Mouse (Mus musculus) kidney, postnatal 36 days (tissue): ENCODE data around the gene Gm44790.

Source experiments
- DNase-seq, 2 experiments: peaks; one replicate each; pipeline ENCODE4 v3.0.0; 2021 to 2022; ENCODE audit warnings: mixed read lengths in 2 of 2

The Gm44790 gene

DNA sequence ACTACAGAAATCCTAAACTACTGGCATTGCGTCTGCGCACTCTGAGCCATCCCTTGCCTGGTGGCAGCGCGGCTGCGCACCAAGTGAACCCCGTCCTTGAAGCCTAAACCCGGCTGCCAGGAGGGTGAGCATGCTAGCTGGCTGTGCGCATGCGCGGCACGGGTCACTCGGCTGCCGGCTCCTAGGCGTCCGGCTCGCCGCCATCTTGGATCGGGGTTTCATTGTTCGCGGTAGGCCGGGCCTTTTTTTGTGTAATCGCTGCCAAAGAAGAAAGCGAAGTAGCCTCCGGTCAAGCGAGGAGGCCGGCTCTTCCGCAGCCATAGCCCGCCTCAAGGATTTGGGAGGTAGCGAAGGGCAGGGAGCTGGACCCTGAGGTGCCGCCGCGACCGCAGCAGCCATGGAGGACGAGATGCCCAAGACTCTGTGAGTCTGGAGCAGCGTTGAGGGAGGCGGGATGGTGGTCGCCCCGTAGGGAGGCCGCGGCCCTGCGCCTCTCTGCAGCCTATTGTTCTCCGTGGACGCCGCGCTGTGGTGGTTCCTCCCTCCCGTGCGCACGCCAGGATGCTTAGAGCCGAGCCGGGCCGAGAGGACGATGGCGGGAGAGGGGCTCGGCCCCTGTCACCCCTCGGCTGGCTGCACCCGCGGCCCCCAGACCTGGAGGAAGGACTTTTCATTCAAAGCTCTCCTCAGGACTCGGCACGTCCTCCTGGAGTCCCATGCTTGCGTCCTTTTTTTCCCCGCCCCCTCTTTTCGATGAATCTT is 22.2 kb upstream of the Gm44790 start, which contains the start of gene Tia1:
Gene Tia1 (plus strand): TSS at position 120 of the 762 bp plus-strand sequence.
- DNase-seq, result peak; percentile 97 to 98

DNA sequence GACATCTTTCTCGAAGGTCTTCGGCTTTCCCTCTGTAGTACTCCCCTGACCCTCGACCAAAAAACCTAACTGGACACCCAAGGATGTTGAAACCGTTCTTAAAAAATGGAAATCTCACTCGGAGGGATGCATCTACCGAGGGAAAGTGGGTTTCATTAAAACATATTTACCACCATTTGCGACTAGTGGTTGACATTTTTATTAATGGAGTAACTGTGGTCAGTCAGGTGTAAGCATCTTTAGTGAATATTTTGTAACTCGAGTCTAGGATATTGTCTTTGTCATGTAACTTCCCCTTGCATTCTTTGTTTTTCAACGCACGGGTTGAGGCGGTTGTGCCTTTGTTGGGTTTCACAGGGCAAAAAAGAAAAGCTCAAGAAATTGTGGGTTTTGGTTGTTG is 21.5 kb upstream of the Gm44790 start:
- no peak for DNase-seq

DNA sequence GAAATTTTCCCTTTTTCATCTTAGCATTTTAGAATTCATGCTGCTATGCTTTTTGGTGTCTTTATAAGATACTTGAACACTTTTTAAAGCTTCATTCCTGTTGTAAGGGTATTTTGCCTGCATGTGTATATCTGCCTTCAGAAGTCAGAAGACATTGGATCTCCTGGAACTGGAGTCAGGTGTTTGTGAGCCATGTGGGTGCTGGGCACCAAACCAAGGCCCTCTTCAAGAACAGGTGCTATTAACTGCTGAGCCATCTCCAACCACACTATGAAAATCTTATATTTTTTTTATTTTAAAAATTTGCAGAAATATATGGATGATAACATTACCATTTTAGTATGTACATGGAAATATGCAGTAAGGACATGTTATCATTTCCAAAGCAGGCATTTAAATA is 20.2 kb upstream of the Gm44790 start:
- no peak for DNase-seq

DNA sequence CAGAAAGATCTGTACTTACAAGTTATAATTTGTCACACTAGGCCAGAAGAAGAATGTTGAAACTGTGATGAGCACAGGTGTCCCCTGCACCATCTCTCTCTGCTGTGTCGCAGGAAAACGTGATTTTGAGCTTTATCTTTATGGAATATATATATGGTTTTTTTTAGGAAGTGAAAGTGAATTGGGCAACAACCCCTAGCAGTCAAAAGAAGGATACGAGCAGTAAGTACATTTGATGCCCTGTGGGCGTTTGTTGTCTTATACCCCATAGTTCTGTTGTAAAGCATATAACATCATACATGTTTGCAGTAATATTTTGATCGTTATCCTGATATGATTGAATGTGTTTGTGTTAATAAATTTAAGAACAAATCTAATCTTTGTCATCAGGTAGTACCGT is 7.7 kb upstream of the Gm44790 start:
- no peak for DNase-seq

DNA sequence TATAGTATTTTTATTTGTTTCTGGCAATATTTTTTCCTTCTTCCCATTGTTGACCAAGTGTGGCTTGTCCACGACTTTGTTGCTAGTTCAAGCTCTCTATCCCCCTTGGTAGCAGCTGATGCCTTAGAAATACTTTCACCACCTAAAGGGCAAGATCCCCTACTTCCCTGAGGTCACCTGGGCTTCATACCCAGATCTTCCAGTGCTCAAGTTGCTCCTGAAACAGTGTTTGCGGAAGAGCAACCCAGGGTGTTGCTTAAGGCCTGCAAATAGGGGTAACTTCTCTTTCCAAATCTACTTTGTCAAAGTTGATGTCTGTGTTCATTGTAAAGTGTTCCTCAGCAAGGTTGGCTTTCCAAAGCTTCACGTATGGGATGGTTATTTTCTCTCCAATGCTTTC is 7.2 kb upstream of the Gm44790 start:
- DNase-seq, result no peak

DNA sequence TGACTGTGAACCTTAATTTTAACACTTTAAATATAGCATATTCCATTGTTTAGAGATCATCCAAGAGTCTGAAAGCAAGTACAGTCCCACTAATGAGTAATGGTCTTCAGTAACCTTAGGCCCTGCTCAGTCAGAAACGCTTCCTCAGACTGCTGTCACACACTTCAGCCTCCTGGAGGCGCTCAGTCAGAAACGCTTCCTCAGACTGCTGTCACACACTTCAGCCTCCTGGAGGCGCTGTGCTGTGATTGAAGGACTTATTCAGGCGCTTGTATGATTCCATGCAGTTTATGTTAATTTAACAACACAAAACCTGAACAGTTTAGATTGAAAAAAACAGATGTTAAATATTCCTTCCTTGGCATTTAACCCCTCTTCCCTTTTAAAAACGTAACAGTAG is 6.0 kb upstream of the Gm44790 start:
- no peak for DNase-seq

DNA sequence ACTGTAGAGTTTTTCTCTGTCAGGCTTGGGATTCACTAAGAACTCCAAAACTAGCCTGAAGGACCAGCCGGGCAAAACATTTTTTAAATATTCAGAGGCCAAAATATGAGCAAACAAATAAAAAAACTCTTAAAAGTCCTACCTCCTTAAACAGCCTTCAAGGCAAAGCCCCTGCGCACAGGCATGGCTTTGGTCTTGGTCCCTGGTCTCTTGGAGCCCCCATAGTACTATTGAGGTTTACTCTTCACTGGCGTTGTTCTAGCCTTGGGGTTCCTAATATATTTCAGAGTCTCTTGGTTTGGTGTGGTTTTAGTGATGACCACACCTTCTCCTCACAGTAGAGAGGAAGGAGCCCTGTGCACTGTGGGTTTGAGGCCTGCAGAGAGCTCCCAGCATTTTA is 5.1 kb downstream of the Gm44790 start:
- DNase-seq, result no peak

DNA sequence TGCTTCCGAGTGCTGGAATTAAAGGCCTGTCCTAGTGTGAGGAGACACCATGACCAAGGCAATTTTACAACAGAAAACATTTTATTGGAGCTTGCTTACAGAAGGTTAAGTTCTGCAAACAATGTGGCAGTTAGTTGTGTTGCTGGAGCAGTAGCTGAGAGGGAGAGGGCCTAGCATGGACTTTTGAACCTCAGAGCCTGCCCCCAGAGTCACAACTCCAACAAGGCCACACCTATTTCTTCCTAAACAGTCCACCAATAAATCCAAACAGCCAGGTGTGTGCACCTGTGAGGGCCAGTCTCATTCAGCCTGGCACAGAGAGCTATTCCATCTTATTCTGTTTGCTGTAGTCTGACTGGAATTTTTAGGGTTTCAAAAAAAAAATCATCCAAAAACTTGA is 7.2 kb downstream of the Gm44790 start:
- DNase-seq, result no peak

DNA sequence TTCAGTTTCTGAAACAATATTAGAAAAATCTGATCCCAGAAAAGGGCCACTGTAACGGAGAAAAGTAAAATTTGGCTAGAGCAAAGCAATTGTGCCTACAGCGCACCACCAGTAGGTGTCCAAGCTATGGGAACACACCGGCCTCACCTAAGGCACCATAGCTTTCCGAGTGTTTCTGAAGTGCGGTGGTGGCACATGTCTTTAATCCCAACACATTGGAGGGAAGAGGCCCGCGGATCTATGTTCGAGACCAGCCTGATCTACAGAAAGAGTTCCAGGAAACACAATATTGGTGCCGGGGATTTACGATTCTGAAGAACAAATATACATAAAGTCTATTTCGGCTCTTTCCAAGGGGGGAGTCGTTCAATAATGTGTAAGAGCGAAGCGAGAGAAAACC is 11.3 kb downstream of the Gm44790 start:
- DNase-seq, result peak; percentile 53 to 66

DNA sequence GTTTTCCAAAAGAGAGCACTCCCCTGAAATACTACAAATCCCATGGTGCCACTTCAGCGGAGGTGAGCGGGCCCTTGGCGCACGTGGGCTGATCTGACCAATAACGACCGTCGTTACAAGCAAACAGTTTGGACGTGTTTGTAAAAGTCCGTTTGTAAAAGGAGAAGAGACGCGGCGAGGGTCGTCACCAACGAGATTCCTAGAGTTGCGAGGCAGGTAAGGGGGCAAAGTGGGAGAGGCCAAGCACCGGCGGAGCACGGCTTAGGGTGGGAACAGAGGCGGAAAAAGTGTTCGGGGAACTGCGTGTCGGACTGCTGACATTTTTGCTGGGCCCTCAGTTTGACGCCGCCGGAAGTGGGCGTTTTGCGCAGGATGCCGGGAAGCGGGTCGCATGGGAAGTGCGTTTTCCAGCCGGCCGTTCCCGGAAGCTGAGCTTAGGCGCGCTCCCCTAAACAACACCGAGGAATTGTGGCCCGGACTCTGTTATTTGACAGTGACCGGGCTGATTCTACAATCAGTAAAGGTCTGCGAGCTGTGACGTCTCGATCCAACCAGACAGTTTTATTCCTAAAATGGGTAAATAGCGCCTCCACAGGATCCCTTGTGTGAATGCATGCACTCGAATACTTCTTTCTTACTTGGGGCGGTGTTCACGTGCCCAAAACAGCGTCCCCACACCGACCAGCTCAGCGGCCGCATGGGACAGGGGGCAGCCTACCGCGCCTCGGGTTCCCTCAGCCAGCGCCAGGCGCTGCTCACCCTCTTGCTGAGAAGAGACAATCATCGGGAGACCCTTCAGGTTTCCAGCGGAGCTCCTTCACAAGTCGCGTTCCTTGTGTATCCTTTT is 12.0 kb downstream of the Gm44790 start, which contains the start of gene C87436:
Gene C87436 (plus strand): TSS at position 103 of the 847 bp plus-strand sequence.
- DNase-seq, result peak; percentile 96 to 97

DNA sequence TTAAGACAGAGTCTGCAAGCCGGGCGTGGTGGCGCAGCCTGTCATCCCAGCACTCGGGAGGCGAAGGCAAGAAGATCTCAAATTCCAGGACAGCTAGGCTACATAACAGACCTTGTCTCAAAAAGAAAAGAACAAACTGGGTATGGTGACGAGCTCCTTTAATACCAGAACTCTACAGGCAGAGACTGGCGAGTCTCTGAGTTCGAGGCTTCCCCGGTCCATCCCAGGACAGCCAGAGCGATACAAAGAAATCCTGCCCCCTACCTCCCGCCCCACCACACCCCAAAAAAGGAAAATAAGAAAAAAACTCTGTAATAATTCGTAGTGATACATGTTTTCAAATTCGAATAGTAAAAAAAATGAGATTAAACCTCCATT is 12.7 kb downstream of the Gm44790 start:
- DNase-seq, result no peak

DNA sequence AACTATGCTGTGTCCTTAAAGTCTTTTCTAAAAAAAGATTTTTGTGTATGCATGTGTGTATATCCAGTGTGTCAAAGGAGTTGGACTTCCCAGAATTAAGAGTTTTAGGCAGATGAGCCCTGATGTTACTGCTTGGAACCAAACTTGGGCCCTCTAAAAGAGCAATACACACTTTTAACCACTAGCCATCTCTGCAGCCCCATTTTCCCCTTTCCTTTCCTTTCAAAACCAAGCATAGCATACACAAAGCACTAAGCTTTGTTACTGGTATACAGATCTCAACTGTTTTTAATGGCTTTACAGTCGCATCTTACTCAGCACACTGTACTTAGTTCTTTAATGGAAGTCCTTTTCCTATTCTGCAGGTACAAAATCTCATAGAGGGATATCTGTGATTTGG is 13.1 kb downstream of the Gm44790 start:
- DNase-seq, result no peak

DNA sequence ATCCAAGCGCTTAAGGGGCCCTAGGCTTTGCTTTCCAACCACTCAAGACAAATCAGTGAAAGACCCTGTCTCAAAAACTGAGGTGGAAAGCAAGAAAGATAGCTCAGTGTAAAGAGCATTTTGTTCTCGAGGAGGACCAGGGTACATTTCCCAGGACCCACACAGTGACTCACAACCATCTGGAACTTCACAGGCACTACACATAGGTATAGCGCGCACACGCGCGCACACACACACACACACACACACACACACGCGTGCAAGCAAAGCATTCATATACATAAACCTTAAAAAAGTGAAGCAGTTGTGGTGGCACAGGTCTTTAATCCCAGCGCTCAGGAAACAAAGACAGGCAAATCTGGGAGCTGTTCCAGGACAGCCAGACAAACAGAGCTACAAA is 15.1 kb downstream of the Gm44790 start:
- no peak for DNase-seq

DNA sequence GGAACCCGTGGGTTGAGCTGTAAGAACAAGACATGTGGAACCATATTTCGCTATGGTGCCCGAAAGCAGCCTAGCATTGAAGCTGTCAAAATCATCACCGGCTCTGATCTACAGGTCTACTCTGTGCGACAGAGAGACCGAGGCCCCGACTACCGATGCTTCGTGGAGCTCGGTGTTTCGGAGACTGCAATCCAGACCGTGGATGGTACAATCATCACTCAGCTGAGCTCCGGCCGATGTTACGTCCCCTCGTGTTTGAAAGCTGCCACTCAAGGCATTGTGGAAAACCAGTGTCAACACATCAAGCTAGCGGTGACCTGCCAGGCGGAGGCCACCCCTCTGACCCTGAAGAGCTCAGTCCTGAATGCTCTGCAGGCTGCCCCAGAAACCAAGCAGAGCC is 19.1 kb downstream of the Gm44790 start:
- no peak for DNase-seq

DNA sequence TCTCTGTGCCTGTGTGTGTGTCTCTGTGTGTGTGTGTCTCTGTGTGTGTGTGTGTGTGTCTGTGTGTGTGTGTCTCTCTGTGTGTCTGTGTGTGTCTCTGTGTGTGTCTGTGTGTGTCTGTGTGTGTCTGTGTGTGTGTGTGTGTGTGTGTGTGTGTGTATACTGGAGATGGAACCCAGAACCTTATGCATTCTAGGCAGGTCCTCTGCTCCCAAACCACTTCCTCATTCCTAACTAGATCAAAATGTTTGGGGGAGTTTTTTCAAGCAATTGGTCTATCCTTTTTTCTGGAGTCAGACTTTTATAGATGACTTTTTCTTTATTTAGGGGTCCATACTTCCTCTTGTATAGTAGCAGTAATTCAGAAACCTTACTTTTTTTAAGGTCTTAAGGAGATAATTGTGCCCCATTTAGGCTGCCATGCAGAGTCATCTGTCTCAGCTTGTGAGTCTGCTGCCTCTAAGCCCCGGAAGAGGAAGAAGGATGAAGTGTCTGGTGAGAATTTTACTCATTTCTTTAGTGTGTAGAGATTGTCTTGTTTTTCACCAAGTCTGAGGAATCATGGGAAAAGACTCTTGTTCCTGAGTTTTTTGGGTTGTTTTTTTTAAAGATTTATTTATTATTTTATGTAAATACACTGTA is 20.6 kb downstream of the Gm44790 start:
- no peak for DNase-seq

DNA sequence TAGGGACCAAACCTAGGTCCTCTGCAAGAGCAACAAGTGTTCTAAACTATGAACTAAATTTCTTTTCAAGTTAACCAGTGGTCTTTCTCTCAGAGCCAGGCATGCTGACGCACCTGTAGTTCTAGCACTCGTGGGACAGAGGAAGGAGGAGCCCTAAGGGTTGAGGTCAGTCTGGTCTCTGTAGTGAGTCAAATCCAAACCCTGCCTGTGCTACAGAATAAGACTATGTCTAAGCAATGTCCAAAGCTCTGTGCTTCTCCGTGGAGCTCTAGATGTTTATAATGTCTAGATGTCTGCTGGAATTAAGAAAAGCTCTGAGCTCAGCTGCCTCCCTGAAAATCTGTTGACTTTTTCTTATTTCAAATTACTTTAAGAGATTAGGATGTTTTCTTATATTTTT is 30.3 kb downstream of the Gm44790 start:
- DNase-seq, result no peak

DNA sequence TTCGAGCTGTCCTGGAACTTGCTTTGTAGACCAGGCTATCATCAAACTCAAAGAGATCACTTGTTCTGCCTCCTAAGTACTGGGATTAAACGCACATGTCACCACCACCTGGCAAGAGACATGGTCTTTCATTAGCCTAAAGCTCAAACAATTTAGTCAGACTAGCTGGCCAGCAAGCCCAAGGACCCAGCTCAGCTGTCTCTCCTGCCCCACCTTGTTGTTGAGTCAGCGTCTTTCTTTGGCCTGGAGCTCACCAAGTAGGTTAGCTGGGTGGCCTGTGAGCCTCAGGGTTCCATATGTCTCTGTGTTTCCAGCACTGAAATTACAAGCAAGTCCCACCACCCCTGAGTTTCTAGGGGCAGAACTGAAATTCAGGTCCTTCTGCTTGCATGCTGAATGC is 36.6 kb downstream of the Gm44790 start:
- DNase-seq, result no peak

DNA sequence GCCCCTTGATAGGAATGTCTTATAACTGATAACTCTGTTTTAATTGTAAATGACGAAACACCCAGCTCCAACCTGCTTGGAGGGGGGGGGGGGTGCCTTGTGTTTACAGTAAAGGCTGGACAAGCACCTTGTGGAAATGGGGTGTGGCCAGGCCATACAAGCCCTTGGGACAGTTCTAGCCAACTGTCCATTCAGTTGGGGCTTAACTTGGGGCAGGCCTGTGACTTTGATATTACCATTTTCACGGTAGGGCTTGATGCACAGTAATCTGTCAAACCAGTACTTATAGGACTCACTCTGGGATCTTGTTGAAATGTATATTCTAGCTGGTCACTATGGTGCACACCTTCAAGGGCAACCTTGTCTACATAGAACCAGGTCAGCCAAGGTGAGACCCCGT is 44.9 kb downstream of the Gm44790 start:
- no peak for DNase-seq

DNA sequence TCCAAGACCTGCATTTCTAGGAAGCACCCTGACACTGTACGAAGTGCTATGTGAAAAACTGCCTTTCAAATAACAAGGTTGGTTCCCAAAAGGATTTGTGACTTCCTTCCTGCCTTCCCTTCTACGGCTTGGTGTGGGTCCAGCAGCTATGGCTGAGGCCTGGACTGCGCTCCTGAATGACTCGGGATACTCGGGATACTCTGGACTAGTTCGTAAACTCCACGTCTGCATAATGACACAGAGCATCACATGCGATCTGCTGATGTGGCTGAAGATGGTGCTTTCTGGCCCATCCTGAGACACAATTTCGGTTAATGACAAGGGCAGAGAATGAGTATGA is 45.3 kb downstream of the Gm44790 start:
- peak in 1 of 2 experiments; percentile 19 for DNase-seq

DNA sequence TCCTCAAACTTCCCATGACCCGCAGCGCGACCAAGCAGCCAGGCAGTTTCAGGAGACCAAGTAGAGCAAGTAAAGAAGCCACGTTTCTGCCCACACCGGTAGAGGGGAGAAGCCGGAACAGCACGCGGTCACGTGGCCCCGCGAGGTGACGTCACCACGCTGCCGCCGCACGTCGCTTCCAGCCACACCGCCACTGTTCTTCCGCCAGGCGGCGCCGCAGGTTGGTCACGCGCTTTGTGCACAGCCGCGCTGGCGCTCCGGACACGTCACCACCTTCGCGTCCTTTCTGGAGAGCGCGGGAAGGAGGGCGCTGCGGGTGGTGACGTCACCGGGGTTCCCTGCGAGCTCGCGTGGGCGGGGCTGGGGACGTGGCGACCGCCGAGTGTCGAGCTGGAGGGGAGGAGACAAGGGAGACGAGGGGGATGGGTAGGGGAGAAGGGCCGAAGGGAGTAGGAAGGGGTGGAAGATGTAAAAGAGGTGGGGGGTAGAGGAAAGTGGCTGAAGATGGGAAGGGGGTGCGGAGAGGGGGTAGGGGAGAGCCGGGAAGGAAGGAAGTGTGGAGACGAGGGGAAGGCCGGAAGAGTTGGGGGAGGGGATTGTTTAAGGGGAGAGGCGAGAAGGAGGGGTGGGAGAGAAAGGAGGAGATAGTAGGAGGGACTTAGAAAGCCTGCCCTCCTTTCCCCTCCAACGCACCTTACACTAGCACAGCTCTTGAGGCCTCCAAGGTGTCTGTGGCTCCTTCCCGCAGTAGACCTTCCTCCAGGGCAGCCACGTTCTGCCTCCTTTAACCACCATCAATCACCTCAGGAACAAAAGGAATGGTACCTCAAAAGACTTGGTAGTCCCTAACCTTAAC is 45.9 kb downstream of the Gm44790 start:
- peak; percentile 99 to 100 for DNase-seq

DNA sequence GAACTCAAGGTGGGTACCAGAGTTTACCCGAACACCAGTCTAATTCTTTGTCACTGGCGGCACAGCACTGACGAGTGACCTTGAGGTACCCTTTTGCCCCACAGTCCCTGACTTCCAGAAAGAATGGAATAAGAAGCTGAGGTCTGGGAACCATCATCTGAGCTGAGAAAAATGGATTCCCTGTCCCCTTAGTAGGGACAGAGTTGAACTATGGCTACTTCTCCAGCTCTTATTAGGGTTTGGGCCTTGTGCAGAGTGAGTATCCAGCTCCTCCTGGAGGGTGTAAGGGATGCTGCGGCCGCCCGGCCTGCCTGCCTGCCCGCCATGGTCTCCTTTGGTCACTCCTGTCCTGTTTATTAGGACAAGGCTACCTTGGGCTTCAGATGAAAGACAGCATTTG is 46.6 kb downstream of the Gm44790 start:
- DNase-seq, result peak in 1 of 2 experiments; percentile 39

DNA sequence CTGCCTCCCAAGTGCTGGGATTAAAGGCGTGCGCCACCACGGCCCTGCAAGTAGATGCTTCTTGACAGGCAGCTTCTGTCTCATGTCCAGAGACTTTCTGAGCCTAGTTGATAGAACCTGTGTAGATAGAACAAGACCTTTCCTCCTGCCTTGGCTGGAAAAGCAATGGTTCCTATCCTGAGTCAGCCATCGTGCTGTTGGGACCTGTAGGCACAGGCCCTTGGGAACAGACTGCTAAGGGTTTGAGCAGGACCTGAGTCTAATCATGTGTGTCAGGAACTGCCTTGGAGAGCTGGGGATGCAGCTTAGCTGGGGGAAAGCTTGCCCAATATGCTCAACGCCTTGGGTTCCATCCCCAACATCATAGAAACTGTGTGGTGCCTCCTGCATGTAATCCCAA is 47.6 kb downstream of the Gm44790 start:
- no peak for DNase-seq
